Mouse (Mus musculus): ENCODE measurements around the gene Apoe. TPM values are rescaled to one million over a fixed set of nuclear protein-coding genes. Genes with fewer than 3 reads are reported as not detected.
A peak's percentile ranks its signal among the peaks of the same experiment; 100 is the strongest.

Gene Apoe
- polyA plus RNA-seq, 1 experiment, result 2.0 TPM

DNA sequence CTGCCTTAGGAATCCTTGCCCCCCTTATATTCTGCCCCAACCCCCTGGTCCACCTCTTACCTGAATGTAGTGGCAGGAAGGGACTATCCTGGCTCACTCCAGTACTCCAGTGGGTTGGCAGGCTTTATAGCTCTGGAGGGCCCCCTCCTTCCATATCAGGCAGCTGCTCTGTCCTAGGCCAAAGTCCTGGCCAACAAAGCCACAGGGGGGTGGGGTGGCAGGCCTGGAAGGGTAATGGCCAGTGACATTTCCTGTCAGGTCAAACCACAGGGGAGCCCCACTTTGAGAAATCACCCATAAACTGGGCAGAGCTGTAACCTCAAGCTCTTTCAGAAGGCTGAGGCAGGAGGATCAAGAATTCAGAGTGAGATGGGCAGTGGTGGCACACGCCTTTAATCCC lies 22.3 kb downstream of the Apoe start:
- TF ChIP-seq MAX (IDR thresholded peaks at IDR 0.05) (no peak), USF1 (IDR thresholded peaks at IDR 0.05; ENCODE audit: low read depth) (no peak), MYOG (IDR thresholded peaks at IDR 0.05; ENCODE audit: control insufficient read depth, extremely low read depth, insufficient read length) (no peak), CEBPB (IDR thresholded peaks at IDR 0.05; ENCODE audit: low read depth) (no peak), FOSL1 (IDR thresholded peaks at IDR 0.05; ENCODE audit: insufficient read depth, low read length, poor library complexity, severe bottlenecking) (no peak), CTCF (IDR thresholded peaks at IDR 0.05; ENCODE audit: control insufficient read depth, insufficient read depth, insufficient read length) (no peak), MYOD1 (IDR thresholded peaks at IDR 0.05; ENCODE audit: control insufficient read depth, insufficient read length, low read depth) (no peak)
- Histone ChIP-seq H3K36me3 (ENCODE audit: control insufficient read depth, insufficient read depth) (no peaks in the 10 kb centered on the region), H3K79me3 (ENCODE audit: low read depth) (no peaks in the 10 kb centered on the region), H3K4me3 (ENCODE audit: insufficient read depth, poor library complexity, severe bottlenecking) (no peak overlapping the region), H3ac (ENCODE audit: control insufficient read depth, insufficient read length, low read depth) (no peak overlapping the region), H3K79me2 (ENCODE audit: control insufficient read depth, insufficient read depth) (no peaks in the 10 kb centered on the region), H3K27me3 (ENCODE audit: control insufficient read depth, insufficient read depth, insufficient read length) (peaks cover 3% of the 10 kb centered on the region)

DNA sequence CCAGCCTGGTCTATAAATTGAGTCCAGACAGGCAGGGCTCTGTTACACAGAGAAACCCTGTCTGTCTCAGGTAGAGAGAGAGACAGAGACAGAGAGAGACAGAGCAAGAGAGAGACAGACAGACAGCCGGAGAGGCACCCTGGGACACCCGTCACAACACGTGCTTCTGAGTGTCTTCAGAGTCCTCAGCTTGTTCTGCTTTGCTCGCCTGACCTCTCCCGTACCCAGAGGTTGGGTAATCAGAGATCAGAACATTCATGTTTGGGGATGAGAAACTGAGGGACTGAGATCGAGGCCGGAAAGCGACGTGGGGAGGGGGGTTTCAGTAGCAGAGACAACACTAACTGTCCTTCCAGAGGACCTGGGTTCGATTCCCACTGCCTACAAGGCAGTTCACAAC lies 23.2 kb downstream of the Apoe start:
- Histone ChIP-seq H3K36me3 (ENCODE audit: control insufficient read depth, insufficient read depth) (no peaks in the 10 kb centered on the region), H3ac (ENCODE audit: control insufficient read depth, insufficient read length, low read depth) (no peak overlapping the region), H3K79me3 (ENCODE audit: low read depth) (no peaks in the 10 kb centered on the region)

DNA sequence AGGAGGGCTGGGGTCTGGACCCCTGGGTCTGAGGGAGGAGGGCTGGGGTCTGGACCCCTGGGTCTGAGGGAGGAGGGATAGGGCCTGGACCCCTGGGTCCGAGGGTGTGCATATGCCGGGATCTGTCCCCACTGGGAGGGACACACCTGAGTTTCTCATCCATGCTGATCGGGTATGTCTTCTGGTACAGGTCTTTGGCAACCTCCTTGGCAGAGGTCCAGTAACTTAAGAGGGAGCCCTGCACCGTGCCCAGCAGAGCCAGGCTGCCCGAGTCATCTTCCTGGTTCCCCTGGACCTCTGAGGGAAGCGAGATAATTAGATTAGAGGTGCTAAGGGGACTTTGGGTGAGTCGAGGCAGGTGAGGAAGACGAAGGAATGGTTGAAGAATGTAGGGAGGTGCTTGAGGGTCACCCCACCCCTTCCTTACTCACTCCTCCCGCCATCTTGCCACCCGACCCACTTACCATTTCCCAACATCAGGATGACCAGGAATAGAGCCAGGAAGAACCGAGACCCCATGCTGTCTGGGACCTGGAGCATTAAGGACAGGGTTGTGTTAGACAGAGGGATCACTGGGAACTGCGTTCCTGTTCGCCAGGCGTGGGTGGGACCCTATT lies 25.8 kb downstream of the Apoe start:
- Histone ChIP-seq H3K79me3 (ENCODE audit: low read depth) (no peaks in the 10 kb centered on the region), H3ac (ENCODE audit: control insufficient read depth, insufficient read length, low read depth) (no peak overlapping the region), H3K27me3 (ENCODE audit: control insufficient read depth, insufficient read depth, insufficient read length) (peaks cover 3% of the 10 kb centered on the region), H3K79me2 (ENCODE audit: control insufficient read depth, insufficient read depth) (no peaks in the 10 kb centered on the region), H3K4me3 (ENCODE audit: insufficient read depth, poor library complexity, severe bottlenecking) (no peak overlapping the region), H3K36me3 (ENCODE audit: control insufficient read depth, insufficient read depth) (no peaks in the 10 kb centered on the region)
- no peak for TF ChIP-seq MAX (IDR thresholded peaks at IDR 0.05)
- no peak for TF ChIP-seq MYOG (IDR thresholded peaks at IDR 0.05; ENCODE audit: control insufficient read depth, extremely low read depth, insufficient read length)
- TF ChIP-seq CEBPB (IDR thresholded peaks at IDR 0.05; ENCODE audit: low read depth), result no peak
- TF ChIP-seq USF1 (IDR thresholded peaks at IDR 0.05; ENCODE audit: low read depth), result no peak
- no peak for TF ChIP-seq FOSL1 (IDR thresholded peaks at IDR 0.05; ENCODE audit: insufficient read depth, low read length, poor library complexity, severe bottlenecking)
- TF ChIP-seq MYOD1 (IDR thresholded peaks at IDR 0.05; ENCODE audit: control insufficient read depth, insufficient read length, low read depth), result no peak
- no peak for TF ChIP-seq CTCF (IDR thresholded peaks at IDR 0.05; ENCODE audit: control insufficient read depth, insufficient read depth, insufficient read length)

More for the DNA sequence above, 23.2 kb downstream of the Apoe start:
- H3K27me3 ChIP-seq (ENCODE audit: control insufficient read depth, insufficient read depth, insufficient read length), result peaks cover 3% of the 10 kb centered on the region
- H3K4me3 ChIP-seq (ENCODE audit: insufficient read depth, poor library complexity, severe bottlenecking), result no peak overlapping the region
- no peaks in the 10 kb centered on the region for H3K79me2 ChIP-seq (ENCODE audit: control insufficient read depth, insufficient read depth)
- TF ChIP-seq CEBPB (IDR thresholded peaks at IDR 0.05; ENCODE audit: low read depth) (no peak), USF1 (IDR thresholded peaks at IDR 0.05; ENCODE audit: low read depth) (no peak)

DNA sequence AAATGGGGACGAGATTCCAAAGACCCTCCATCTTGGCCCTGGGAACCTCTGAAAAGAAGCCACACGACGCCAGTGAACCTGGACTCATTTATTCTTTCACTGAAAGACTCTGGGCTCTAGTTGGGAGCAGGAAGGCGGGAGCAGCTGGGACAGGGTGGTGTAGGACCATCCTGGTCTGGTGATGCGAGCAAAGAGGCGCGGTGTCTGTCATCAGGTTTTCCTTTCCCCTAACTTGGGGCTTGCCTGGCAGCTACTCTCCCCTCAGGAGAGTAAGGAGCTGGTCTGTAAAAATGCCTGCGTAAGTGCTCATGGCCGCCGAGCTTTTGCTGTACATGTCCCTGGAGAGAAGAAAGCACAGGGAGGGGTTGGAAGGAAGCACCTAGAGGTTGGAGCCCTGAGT lies 27.5 kb downstream of the Apoe start:
- Histone ChIP-seq H3K79me2 (ENCODE audit: control insufficient read depth, insufficient read depth) (no peaks in the 10 kb centered on the region), H3K79me3 (ENCODE audit: low read depth) (no peaks in the 10 kb centered on the region), H3ac (ENCODE audit: control insufficient read depth, insufficient read length, low read depth) (no peak overlapping the region), H3K36me3 (ENCODE audit: control insufficient read depth, insufficient read depth) (no peaks in the 10 kb centered on the region), H3K4me3 (ENCODE audit: insufficient read depth, poor library complexity, severe bottlenecking) (no peak overlapping the region), H3K27me3 (ENCODE audit: control insufficient read depth, insufficient read depth, insufficient read length) (no peaks in the 10 kb centered on the region)
- no peak for TF ChIP-seq CEBPB (IDR thresholded peaks at IDR 0.05; ENCODE audit: low read depth)
- no peak for TF ChIP-seq MAX (IDR thresholded peaks at IDR 0.05)
- no peak for TF ChIP-seq USF1 (IDR thresholded peaks at IDR 0.05; ENCODE audit: low read depth)
- no peak for TF ChIP-seq MYOG (IDR thresholded peaks at IDR 0.05; ENCODE audit: control insufficient read depth, extremely low read depth, insufficient read length)
- no peak for TF ChIP-seq CTCF (IDR thresholded peaks at IDR 0.05; ENCODE audit: control insufficient read depth, insufficient read depth, insufficient read length)
- TF ChIP-seq MYOD1 (IDR thresholded peaks at IDR 0.05; ENCODE audit: control insufficient read depth, insufficient read length, low read depth), result no peak
- TF ChIP-seq FOSL1 (IDR thresholded peaks at IDR 0.05; ENCODE audit: insufficient read depth, low read length, poor library complexity, severe bottlenecking), result no peak

DNA sequence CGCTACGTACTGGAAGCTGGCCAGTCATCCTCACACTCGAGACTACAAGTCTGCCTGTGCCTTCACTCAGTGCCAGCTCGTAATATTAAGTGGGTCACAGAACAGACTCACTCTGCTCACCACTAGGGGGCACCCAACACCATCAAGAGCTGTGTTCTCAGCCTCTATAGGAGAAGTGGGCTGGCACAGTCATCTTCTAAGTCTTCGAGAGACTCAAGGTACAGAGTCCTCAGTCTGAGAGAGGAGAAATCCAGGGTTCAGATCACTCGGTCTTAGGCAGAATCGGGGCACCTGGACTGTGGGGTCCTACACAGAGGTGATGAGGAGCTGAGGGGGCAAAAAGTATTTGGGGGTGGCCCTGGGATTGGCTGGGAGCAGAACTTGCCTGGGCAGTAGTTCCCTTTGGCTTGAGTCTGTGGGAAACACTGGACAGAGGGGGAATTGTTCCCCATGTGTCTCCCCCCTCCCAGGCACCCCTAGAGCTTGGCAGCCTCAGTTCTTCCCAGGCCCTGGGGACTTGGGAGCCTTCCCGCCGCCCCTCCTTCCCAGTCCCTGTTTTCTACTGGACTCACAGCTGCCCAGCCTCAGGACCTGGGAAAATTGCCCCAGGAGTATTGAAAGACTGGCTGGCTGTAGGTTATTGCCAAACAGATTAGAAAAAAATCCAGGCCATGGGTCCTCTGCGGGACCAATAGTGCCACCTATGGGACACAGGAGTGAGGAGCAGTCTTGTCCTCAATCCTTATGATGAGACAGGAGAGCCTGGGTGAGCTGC lies 29.9 kb downstream of the Apoe start:
- H3ac ChIP-seq (ENCODE audit: control insufficient read depth, insufficient read length, low read depth), result peak overlapping the region; percentile 0
- H3K36me3 ChIP-seq (ENCODE audit: control insufficient read depth, insufficient read depth), result no peaks in the 10 kb centered on the region
- no peak for TF ChIP-seq CEBPB (IDR thresholded peaks at IDR 0.05; ENCODE audit: low read depth)
- TF ChIP-seq CTCF (IDR thresholded peaks at IDR 0.05; ENCODE audit: control insufficient read depth, insufficient read depth, insufficient read length), result peak; percentile 84
- H3K4me3 ChIP-seq (ENCODE audit: insufficient read depth, poor library complexity, severe bottlenecking), result no peak overlapping the region
- peaks cover 7% of the 10 kb centered on the region for H3K79me2 ChIP-seq (ENCODE audit: control insufficient read depth, insufficient read depth)
- H3K27me3 ChIP-seq (ENCODE audit: control insufficient read depth, insufficient read depth, insufficient read length), result no peaks in the 10 kb centered on the region
- H3K79me3 ChIP-seq (ENCODE audit: low read depth), result peaks cover 6% of the 10 kb centered on the region

DNA sequence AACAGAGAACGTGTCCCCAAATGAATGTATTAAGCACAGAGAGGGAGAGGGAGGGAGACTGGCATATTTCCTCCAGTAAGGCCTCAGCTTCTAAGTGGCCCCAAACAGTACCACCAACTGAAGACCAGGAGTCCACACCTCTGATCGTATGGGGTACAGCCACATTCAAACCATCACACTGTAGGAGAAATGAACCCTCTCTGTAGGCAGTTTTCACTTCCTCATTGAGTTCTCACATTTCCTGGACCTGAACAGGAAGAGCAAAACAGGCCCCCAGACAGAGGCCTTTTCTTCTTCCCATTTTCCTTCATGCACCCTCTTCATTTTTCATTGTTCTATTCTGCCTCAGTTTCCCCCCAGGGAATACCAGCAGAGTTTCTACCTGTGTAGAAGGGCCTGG lies 31.6 kb downstream of the Apoe start:
- no peaks in the 10 kb centered on the region for H3K27me3 ChIP-seq (ENCODE audit: control insufficient read depth, insufficient read depth, insufficient read length)
- H3K36me3 ChIP-seq (ENCODE audit: control insufficient read depth, insufficient read depth), result no peaks in the 10 kb centered on the region
- H3K79me2 ChIP-seq (ENCODE audit: control insufficient read depth, insufficient read depth), result peaks cover 24% of the 10 kb centered on the region
- H3K4me3 ChIP-seq (ENCODE audit: insufficient read depth, poor library complexity, severe bottlenecking), result no peak overlapping the region
- peaks cover 20% of the 10 kb centered on the region for H3K79me3 ChIP-seq (ENCODE audit: low read depth)
- no peak for TF ChIP-seq MYOG (IDR thresholded peaks at IDR 0.05; ENCODE audit: control insufficient read depth, extremely low read depth, insufficient read length)
- no peak for TF ChIP-seq FOSL1 (IDR thresholded peaks at IDR 0.05; ENCODE audit: insufficient read depth, low read length, poor library complexity, severe bottlenecking)
- TF ChIP-seq MAX (IDR thresholded peaks at IDR 0.05), result no peak
- no peak for TF ChIP-seq CTCF (IDR thresholded peaks at IDR 0.05; ENCODE audit: control insufficient read depth, insufficient read depth, insufficient read length)
- TF ChIP-seq MYOD1 (IDR thresholded peaks at IDR 0.05; ENCODE audit: control insufficient read depth, insufficient read length, low read depth), result no peak
- no peak for TF ChIP-seq CEBPB (IDR thresholded peaks at IDR 0.05; ENCODE audit: low read depth)
- no peak for TF ChIP-seq USF1 (IDR thresholded peaks at IDR 0.05; ENCODE audit: low read depth)
- H3ac ChIP-seq (ENCODE audit: control insufficient read depth, insufficient read length, low read depth), result no peak overlapping the region

All from C2C12 (cell line).